Mouse (Mus musculus) liver, embryonic 13.5 days (tissue): ENCODE measurements around the gene Olfr1316. TPM values are rescaled to one million over a fixed set of nuclear protein-coding genes. Genes with fewer than 3 reads are reported as not detected.

Experiments
- ATAC-seq: fragments of 200-750 bp; cut with Nextera tagmentation; 2 replicates; pipeline ENCODE4 v1.8.0; 2017; ENCODE audit warnings: low read depth, mild to moderate bottlenecking, moderate number of reproducible peaks, moderate library complexity
- DNase-seq: peaks from one replicate; pipeline ENCODE4 v3.0.0; 2022
- H3K27ac ChIP-seq: fragments of 300-500 bp; sonication (generic); 2 replicates; pipeline ENCODE4 v1.5.1; 2015; ENCODE audit warnings: moderate library complexity, mild to moderate bottlenecking, inconsistent platforms
- H3K27me3 ChIP-seq: fragments of 300-500 bp; sonication (generic); 2 replicates; pipeline ENCODE4 v1.6.1; 2015; ENCODE audit warnings: mild to moderate bottlenecking, inconsistent platforms
- H3K36me3 ChIP-seq: fragments of 300-500 bp; sonication (generic); 2 replicates; pipeline ENCODE4 v1.6.1; 2015; ENCODE audit warnings: mild to moderate bottlenecking, inconsistent platforms
- H3K4me1 ChIP-seq: fragments of 300-500 bp; sonication (generic); replicated peaks from 2 replicates; pipeline ENCODE4 v1.6.1; 2015; ENCODE audit warnings: inconsistent platforms
- H3K4me2 ChIP-seq: fragments of 300-500 bp; sonication (generic); 2 replicates; pipeline ENCODE4 v1.6.1; 2015; ENCODE audit warnings: inconsistent platforms, mild to moderate bottlenecking, moderate library complexity
- H3K4me3 ChIP-seq: fragments of 300-500 bp; sonication (generic); replicated peaks from 2 replicates; pipeline ENCODE4 v1.5.1; 2015; ENCODE audit warnings: mild to moderate bottlenecking, inconsistent platforms
- H3K9ac ChIP-seq: fragments of 300-500 bp; sonication (generic); 2 replicates; pipeline ENCODE4 v1.6.1; 2015; ENCODE audit warnings: mild to moderate bottlenecking, inconsistent platforms
- H3K9me3 ChIP-seq: fragments of 300-500 bp; sonication (generic); replicated peaks from 2 replicates; pipeline ENCODE4 v1.6.1; 2016; ENCODE audit warnings: inconsistent platforms
- WGBS: fragments of 180-500 bp; shearing (Covaris S2); methylation state at CpG from one replicate; pipeline ENCODE4 v1.1.7; 2015; ENCODE audit not compliant: insufficient replicate concordance; 5-methylcytosine and 5-hydroxymethylcytosine counted together
- polyA plus RNA-seq: library from polyadenylated mRNA; unstranded; fragments of >200 nt; fragmentation: Nextera tagmentation; extraction: Ambion mirVana; gene quantifications from 2 replicates; pipeline ENCODE4 v1.2.1, GENCODE M21; 2015

Olfr1316 gene
- polyA plus RNA-seq: not detected in 2 replicates

DNA sequence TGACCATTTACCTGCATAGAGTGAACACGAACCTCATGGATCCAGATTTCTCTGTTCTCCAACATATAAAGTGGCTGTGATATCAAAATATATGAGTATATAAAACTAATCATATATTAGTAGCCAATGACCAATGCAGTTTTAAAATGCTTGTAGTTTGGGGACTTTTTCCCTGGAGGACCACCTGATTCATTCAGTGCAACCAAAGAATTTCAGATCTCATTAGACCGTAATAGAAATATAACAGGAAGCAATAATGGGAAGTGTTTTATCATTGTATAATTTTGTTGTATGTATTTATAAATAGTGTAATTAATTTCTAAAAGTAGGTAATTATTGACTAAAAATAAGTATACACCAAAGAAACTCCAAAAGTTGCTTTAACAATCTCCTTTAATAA is at the start of gene Olfr1316:
Gene Olfr1316, minus strand, starts transcription at position 101 of the 400 bp plus-strand sequence.
- ATAC-seq (no peak), DNase-seq (no peak)
- WGBS: 61% methylated on average over 2 of the region's 2 CpGs
- Histone ChIP-seq H3K4me1 (no peaks in the 10 kb centered on the region), H3K4me2 (no peak within 1 kb of the TSS), H3K9ac (no peak within 1 kb of the TSS), H3K27me3 (no peaks in the 10 kb centered on the region), H3K9me3 (no peaks in the 10 kb centered on the region), H3K27ac (no peak within 1 kb of the TSS), H3K36me3 (no peaks in the 10 kb centered on the region), H3K4me3 (no peak within 1 kb of the TSS)

DNA sequence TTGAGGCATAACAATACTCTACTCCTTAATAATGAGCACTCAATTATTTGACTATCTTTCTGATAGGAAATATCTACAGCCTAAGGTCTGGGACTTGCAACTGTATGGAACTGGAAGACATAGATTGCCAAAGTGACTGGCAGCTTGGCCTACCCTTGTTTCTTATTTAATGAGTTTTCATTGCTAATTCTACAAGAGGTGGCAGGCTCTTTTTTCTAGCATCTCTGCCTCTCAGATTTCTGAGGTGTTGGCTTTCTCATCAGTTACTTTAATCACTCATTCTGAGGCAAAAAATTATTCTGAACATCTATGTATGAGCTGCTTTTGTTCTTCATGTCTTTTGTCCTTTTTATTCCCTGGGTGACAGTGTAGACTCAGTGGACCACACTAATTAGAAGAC is 19.1 kb upstream of the Olfr1316 start, which contains the start of gene Olfr1318:
Gene Olfr1318, plus strand, starts transcription at position 301 of the 400 bp plus-strand sequence.
- Histone ChIP-seq H3K4me1 (no peaks in the 10 kb centered on the region), H3K4me2 (no peak within 1 kb of the TSS), H3K9me3 (no peaks in the 10 kb centered on the region), H3K9ac (no peak within 1 kb of the TSS), H3K27ac (no peak within 1 kb of the TSS), H3K36me3 (no peaks in the 10 kb centered on the region), H3K27me3 (no peaks in the 10 kb centered on the region), H3K4me3 (no peak within 1 kb of the TSS)
- ATAC-seq: no peak
- no peak for DNase-seq

DNA sequence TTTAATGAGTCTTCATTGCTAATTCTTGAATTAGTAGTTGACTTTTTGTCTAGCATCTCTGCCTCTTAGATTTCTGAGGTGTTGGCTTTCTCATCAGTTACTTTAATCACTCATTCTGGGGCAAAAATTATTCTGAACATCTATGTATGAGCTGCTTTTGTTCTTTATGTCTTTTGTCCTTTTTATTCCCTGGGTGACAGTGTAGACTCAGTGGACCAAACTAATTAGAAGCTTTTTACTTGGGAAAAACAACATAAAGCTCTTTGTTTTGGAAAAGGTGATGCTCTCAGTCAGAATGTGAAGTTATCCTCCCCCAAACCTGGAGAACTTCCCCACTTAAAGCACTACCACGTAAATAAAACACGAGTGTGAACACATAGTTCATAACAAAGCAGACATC is 5.3 kb upstream of the Olfr1316 start, which contains the start of gene Olfr1317:
Gene Olfr1317, plus strand, starts transcription at position 301 of the 400 bp plus-strand sequence.
- WGBS: 45% methylated on average over 2 of the region's 2 CpGs
- DNase-seq (no peak), ATAC-seq (no peak)
- Histone ChIP-seq H3K9me3 (no peaks in the 10 kb centered on the region), H3K4me3 (no peak within 1 kb of the TSS), H3K4me2 (no peak within 1 kb of the TSS), H3K4me1 (no peaks in the 10 kb centered on the region), H3K27ac (no peak within 1 kb of the TSS), H3K27me3 (no peaks in the 10 kb centered on the region), H3K36me3 (no peaks in the 10 kb centered on the region), H3K9ac (no peak within 1 kb of the TSS)

DNA sequence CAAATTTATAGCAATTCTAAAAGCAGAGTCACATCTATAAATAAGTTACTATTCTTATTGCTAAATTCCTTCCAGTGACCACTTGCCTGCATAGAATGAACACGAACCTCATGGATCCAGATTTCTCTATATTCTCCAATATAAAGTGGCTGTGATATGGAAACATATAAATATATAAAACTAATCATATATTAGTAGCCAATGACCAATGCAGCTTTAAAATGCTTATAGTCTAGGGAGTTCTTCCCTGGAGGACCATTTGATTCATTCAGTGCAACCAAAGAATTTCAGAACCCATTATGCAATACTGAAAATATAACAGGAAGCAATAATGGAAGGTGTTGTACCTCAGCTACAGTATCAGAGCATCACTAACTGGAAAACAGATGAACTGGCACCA is 19.4 kb downstream of the Olfr1316 start, which contains the start of gene Olfr1315-ps1:
Gene Olfr1315-ps1, minus strand, starts transcription at position 101 of the 400 bp plus-strand sequence.
- no peaks in the 10 kb centered on the region for H3K27me3 ChIP-seq
- H3K36me3 ChIP-seq: no peaks in the 10 kb centered on the region
- H3K27ac ChIP-seq: no peak within 1 kb of the TSS
- H3K4me1 ChIP-seq: no peaks in the 10 kb centered on the region
- H3K4me2 ChIP-seq: no peak within 1 kb of the TSS
- ATAC-seq: no peak
- no peak within 1 kb of the TSS for H3K4me3 ChIP-seq
- H3K9ac ChIP-seq: no peak within 1 kb of the TSS
- no peaks in the 10 kb centered on the region for H3K9me3 ChIP-seq
- DNase-seq: no peak
- WGBS: 42% methylated on average over 1 of the region's 1 CpGs

DNA sequence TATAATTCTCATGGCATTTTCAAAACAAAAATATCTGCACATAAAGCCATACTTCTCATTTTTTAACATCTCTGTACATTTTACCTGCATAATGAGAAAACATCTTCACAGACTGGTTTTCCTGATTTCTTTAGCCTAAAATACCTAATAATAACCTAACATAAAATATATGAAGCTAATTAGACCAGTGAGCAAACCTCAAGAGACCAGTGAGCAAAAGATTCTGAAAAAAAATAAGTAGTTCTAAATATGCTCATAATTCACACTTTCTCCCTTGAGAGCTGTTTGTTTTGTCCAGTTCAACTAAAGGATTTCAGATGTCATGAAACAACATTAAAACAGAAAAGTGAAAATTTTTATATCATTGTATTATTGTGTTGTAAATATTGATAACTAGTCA is 38.1 kb downstream of the Olfr1316 start, which contains the start of gene Olfr1314:
Gene Olfr1314, minus strand, starts transcription at position 101 of the 400 bp plus-strand sequence.
- no peaks in the 10 kb centered on the region for H3K27me3 ChIP-seq
- H3K4me1 ChIP-seq: no peaks in the 10 kb centered on the region
- no peak for DNase-seq
- no peak within 1 kb of the TSS for H3K4me3 ChIP-seq
- H3K9ac ChIP-seq: no peak within 1 kb of the TSS
- H3K27ac ChIP-seq: no peak within 1 kb of the TSS
- H3K9me3 ChIP-seq: no peaks in the 10 kb centered on the region
- ATAC-seq: no peak
- no peaks in the 10 kb centered on the region for H3K36me3 ChIP-seq
- H3K4me2 ChIP-seq: no peak within 1 kb of the TSS

DNA sequence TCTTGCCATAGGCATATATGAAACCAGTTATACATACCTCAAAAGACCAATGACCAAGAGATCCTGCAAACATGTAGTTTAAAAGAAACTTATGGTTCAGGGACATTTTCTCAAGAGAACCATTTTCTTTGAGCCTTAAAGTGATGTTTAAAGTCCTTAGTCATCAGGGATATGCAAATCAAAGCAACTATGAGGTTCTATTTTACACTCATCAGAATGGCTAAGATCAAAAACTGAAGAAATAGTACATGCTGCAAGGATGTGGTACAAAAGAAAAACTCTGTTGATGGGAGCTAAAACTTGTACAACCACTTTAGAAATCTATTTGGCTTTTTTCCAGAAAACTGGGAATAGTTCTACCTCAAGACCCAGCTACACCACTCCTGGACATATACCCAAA is 57.0 kb downstream of the Olfr1316 start, which contains the start of gene Olfr1313:
Gene Olfr1313, minus strand, starts transcription at position 101 of the 400 bp plus-strand sequence.
- Histone ChIP-seq H3K9me3 (no peaks in the 10 kb centered on the region), H3K36me3 (no peaks in the 10 kb centered on the region), H3K4me2 (no peak within 1 kb of the TSS), H3K27me3 (no peaks in the 10 kb centered on the region), H3K4me3 (no peak within 1 kb of the TSS), H3K4me1 (no peaks in the 10 kb centered on the region), H3K9ac (no peak within 1 kb of the TSS), H3K27ac (no peak within 1 kb of the TSS)
- ATAC-seq: no peak
- DNase-seq: no peak

Other genes starting within 250 kb of the Olfr1316 start
- gene Olfr1306, start 218.7 kb downstream of the Olfr1316 start, polyA plus RNA-seq: not detected in 2 replicates
- not detected in 2 replicates for gene Olfr1307, start 185.5 kb downstream of the Olfr1316 start, polyA plus RNA-seq
- not detected in 2 replicates for gene Olfr1308, start 170.0 kb downstream of the Olfr1316 start, polyA plus RNA-seq
- gene Olfr1309, start 144.7 kb downstream of the Olfr1316 start, polyA plus RNA-seq: not detected in 2 replicates
- not detected in 2 replicates for gene Olfr1310, start 122.3 kb downstream of the Olfr1316 start, polyA plus RNA-seq
- gene Olfr1311, start 110.6 kb downstream of the Olfr1316 start, polyA plus RNA-seq: not detected in 2 replicates
- not detected in 2 replicates for gene Olfr1312, start 84.7 kb downstream of the Olfr1316 start, polyA plus RNA-seq
- gene Olfr1313, start 57.1 kb downstream of the Olfr1316 start, polyA plus RNA-seq: not detected in 2 replicates
- not detected in 2 replicates for gene Olfr1314, start 38.2 kb downstream of the Olfr1316 start, polyA plus RNA-seq
- not detected in 2 replicates for gene Olfr1315-ps1, start 19.5 kb downstream of the Olfr1316 start, polyA plus RNA-seq
- gene Olfr1317, start 5.4 kb upstream of the Olfr1316 start, polyA plus RNA-seq: not detected in 2 replicates
- gene Olfr1318, start 19.2 kb upstream of the Olfr1316 start, polyA plus RNA-seq: not detected in 2 replicates
- 2.7 and 2.8 TPM in 2 replicates for gene Lpcat4, start 104.5 kb upstream of the Olfr1316 start, polyA plus RNA-seq
- not detected in 2 replicates for gene Nutm1, start 124.3 kb upstream of the Olfr1316 start, polyA plus RNA-seq
- 199 and 208 TPM in 2 replicates for gene Nop10, start 126.9 kb upstream of the Olfr1316 start, polyA plus RNA-seq
- 3.6 and 3.9 TPM in 2 replicates for gene Slc12a6, start 130.8 kb upstream of the Olfr1316 start, polyA plus RNA-seq
- gene Gm21985, start 131.3 kb upstream of the Olfr1316 start, polyA plus RNA-seq: not detected in 2 replicates
- 48.0 and 50.9 TPM in 2 replicates for gene Emc4, start 233.1 kb upstream of the Olfr1316 start, polyA plus RNA-seq
- gene Katnbl1, start 244.2 kb upstream of the Olfr1316 start, polyA plus RNA-seq: 21.8 and 29.3 TPM in 2 replicates